Mouse (Mus musculus) gonadal fat pad, adult 2 months (tissue): ENCODE results near the gene Tdrd7. TPM values are rescaled to one million over a fixed set of nuclear protein-coding genes. Genes with fewer than 3 reads are reported as not detected.

Experiments used
- polyA plus RNA-seq: library from polyadenylated mRNA; depleted of rRNA; stranded (reverse); fragments of >200 nt; gene quantifications from 2 replicates; pipeline ENCODE4 v1.2.3, GENCODE M21; 2012; rRNA removed

Gene Tdrd7
- polyA plus RNA-seq, 1 experiment: 28.9 TPM

Other genes starting within 250 kb of the Tdrd7 start
- 1.1 and 1.6 TPM in 2 replicates for gene Aldh1b1, start 166.3 kb upstream of the Tdrd7 start, polyA plus RNA-seq
- gene Igfbpl1, start 138.4 kb upstream of the Tdrd7 start, polyA plus RNA-seq: 0.05 TPM in 1 of 2 replicates, not detected in the other
- 0.31 and 0.46 TPM in 2 replicates for gene Stra6l, start 116.7 kb upstream of the Tdrd7 start, polyA plus RNA-seq
- gene Ccdc180, start 75.0 kb upstream of the Tdrd7 start, polyA plus RNA-seq: 0.42 and 0.63 TPM in 2 replicates
- gene Tmod1, start 73.6 kb downstream of the Tdrd7 start, polyA plus RNA-seq: 4.2 and 6.5 TPM in 2 replicates
- gene Ncbp1, start 173.3 kb downstream of the Tdrd7 start, polyA plus RNA-seq: 32.0 and 36.0 TPM in 2 replicates
- 30.7 and 37.3 TPM in 2 replicates for gene Tstd2, start 173.4 kb downstream of the Tdrd7 start, polyA plus RNA-seq
- gene Xpa, start 231.0 kb downstream of the Tdrd7 start, polyA plus RNA-seq: 23.0 and 34.2 TPM in 2 replicates